Mouse (Mus musculus) cerebellum, postnatal 4 days (tissue): ENCODE results near the gene Cntn5.
"Not testable (repeated sequence)": the region's sequence is repeated elsewhere in the genome, so short reads cannot be mapped to it uniquely, and the experiment has no call there.

Source experiments
- DNase-seq, 2 experiments: peaks; one replicate each; pipeline ENCODE4 v3.0.0; 2022; ENCODE audit warnings: low spot score in 2 of 2, mixed read lengths in 1 of 2

Cntn5 gene

GRCm38 (mm10) chr9:10657144-10657748, 247.3 kb downstream of the Cntn5 start:
- DNase-seq: no peak

- no peak for DNase-seq
Observed at GRCm38 (mm10) chr9:10650632-10651031, 253.9 kb downstream of the Cntn5 start.

- no peak for DNase-seq
Observed at GRCm38 (mm10) chr9:10645951-10646350, 258.6 kb downstream of the Cntn5 start.

GRCm38 (mm10) chr9:10645045-10645830, 259.3 kb downstream of the Cntn5 start:
- peak in 1 of 2 experiments; percentile 6 for DNase-seq

GRCm38 (mm10) chr9:10618036-10618435, 286.5 kb downstream of the Cntn5 start:
- peak in 1 of 2 experiments; percentile 36 for DNase-seq

GRCm38 (mm10) chr9:10575346-10576241, 329.0 kb downstream of the Cntn5 start:
- no peak for DNase-seq

GRCm38 (mm10) chr9:10569830-10570229, 334.7 kb downstream of the Cntn5 start:
- DNase-seq: no peak

GRCm38 (mm10) chr9:10540877-10541276, 363.7 kb downstream of the Cntn5 start:
- not testable (repeated sequence) for DNase-seq

GRCm38 (mm10) chr9:10532248-10532647, 372.3 kb downstream of the Cntn5 start:
- no peak for DNase-seq

GRCm38 (mm10) chr9:10531087-10531486, 373.5 kb downstream of the Cntn5 start:
- no peak for DNase-seq

- DNase-seq: no peak
Observed at GRCm38 (mm10) chr9:10529528-10529927, 375.0 kb downstream of the Cntn5 start.

- DNase-seq: no peak
Observed at GRCm38 (mm10) chr9:10529113-10529512, 375.5 kb downstream of the Cntn5 start.

- DNase-seq: no peak
Observed at GRCm38 (mm10) chr9:10528692-10529091, 375.9 kb downstream of the Cntn5 start.

GRCm38 (mm10) chr9:10525915-10526667, 378.5 kb downstream of the Cntn5 start:
- DNase-seq: no peak

- DNase-seq: no peak
Observed at GRCm38 (mm10) chr9:10522604-10523003, 382.0 kb downstream of the Cntn5 start.

GRCm38 (mm10) chr9:10521054-10521453, 383.5 kb downstream of the Cntn5 start:
- DNase-seq: no peak

- DNase-seq: no peak
Observed at GRCm38 (mm10) chr9:10492243-10492642, 412.3 kb downstream of the Cntn5 start.

GRCm38 (mm10) chr9:10471484-10472125, 433.0 kb downstream of the Cntn5 start:
- no peak for DNase-seq

GRCm38 (mm10) chr9:10464758-10465157, 439.8 kb downstream of the Cntn5 start:
- no peak for DNase-seq

GRCm38 (mm10) chr9:10457900-10458299, 446.7 kb downstream of the Cntn5 start:
- no peak for DNase-seq

GRCm38 (mm10) chr9:10448987-10449563, 455.5 kb downstream of the Cntn5 start:
- DNase-seq: no peak
